8 mouse cellular contexts compared by ENCODE assay signal in genomic region chr4:12538694-12539121, GRCm38 (mm10).
A peak's percentile ranks its signal among the peaks of the same experiment; 100 is the strongest.
DNase-seq lines count a peak whose midpoint lies in the region; ATAC-seq lines count a peak whose summit lies in the region.

No protein-coding gene starts in this region.

- DNase-seq in 3T3-L1 (ENCODE audit: low read depth, low spot score) = peak; percentile 64
- DNase-seq in adipocyte (ENCODE audit: low spot score) = peak; percentile 62
- peak; percentile 86 for DNase-seq in embryonic facial prominence, embryonic 14.5 days (ENCODE audit: low spot score)
- peak; percentile 42 to 69 for DNase-seq in heart, postnatal 14 days
- peak; percentile 42 to 80 for DNase-seq in layer of hippocampus, adult 18-20 months (ENCODE audit: low spot score in 2 of 2)
- DNase-seq in right cerebral cortex, adult 2 months (ENCODE audit: low spot score in 2 of 2) = peak; percentile 63 to 72
- DNase-seq in T-cell, adult 2 months (ENCODE audit: low spot score) = no peak

- no peak overlapping the region for H3K9ac ChIP-seq in embryonic facial prominence, embryonic 14.5 days (ENCODE audit: low read depth, low read length)
- no peak overlapping the region for H3K9ac ChIP-seq in lung, embryonic 16.5 days (ENCODE audit: low read length)

- H3K27ac ChIP-seq in embryonic facial prominence, embryonic 14.5 days (replicated peaks; ENCODE audit: low read depth, low read length) = no peak overlapping the region; the same call in 1 of the 2 replicates
- no peak overlapping the region for H3K27ac ChIP-seq in lung, embryonic 16.5 days (ENCODE audit: low read length)

- H3K4me2 ChIP-seq in embryonic facial prominence, embryonic 14.5 days (ENCODE audit: low read depth, low read length) = peak overlapping the region; percentile 25
- H3K4me2 ChIP-seq in lung, embryonic 16.5 days (ENCODE audit: low read depth, low read length) = no peak overlapping the region

- peak; percentile 72 for ATAC-seq in embryonic facial prominence, embryonic 14.5 days (ENCODE audit: low read depth)
- peak; percentile 71; the same call in 1 of the 2 replicates for ATAC-seq in lung, embryonic 16.5 days (ENCODE audit: low read depth)

- WGBS in embryonic facial prominence, embryonic 14.5 days = 3% methylated on average over 4 of the region's 4 CpGs
- WGBS in lung, embryonic 16.5 days = 11% methylated on average over 4 of the region's 4 CpGs

- no peaks in the 10 kb centered on the region for H3K36me3 ChIP-seq in embryonic facial prominence, embryonic 14.5 days (ENCODE audit: control insufficient read depth, insufficient read depth, low read length)
- no peaks in the 10 kb centered on the region for H3K36me3 ChIP-seq in lung, embryonic 16.5 days (ENCODE audit: control insufficient read depth, insufficient read depth, low read length)

- intact Hi-C loops in heart, postnatal 14 days (cut with DNase I) = loop anchor here (2.0 to 5.0 kb wide), 3 partner anchors 296 to 1894 kb away; no protein-coding TSS in a partner anchor

- no peaks in the 10 kb centered on the region for H3K4me1 ChIP-seq in embryonic facial prominence, embryonic 14.5 days (ENCODE audit: control insufficient read depth, insufficient read depth, low read length)
- no peaks in the 10 kb centered on the region for H3K4me1 ChIP-seq in lung, embryonic 16.5 days (replicated peaks; ENCODE audit: control insufficient read depth, insufficient read depth, low read length)

- H3K27me3 ChIP-seq in embryonic facial prominence, embryonic 14.5 days (replicated peaks; ENCODE audit: control insufficient read depth, insufficient read depth, low read length) = no peaks in the 10 kb centered on the region
- H3K27me3 ChIP-seq in lung, embryonic 16.5 days (ENCODE audit: control insufficient read depth, insufficient read depth, low read depth, low read length) = no peaks in the 10 kb centered on the region

- no peak overlapping the region for H3K4me3 ChIP-seq in embryonic facial prominence, embryonic 14.5 days (ENCODE audit: low read depth, low read length)
- H3K4me3 ChIP-seq in lung, embryonic 16.5 days (ENCODE audit: low read length) = no peak overlapping the region

- H3K9me3 ChIP-seq in embryonic facial prominence, embryonic 14.5 days (ENCODE audit: control insufficient read depth, low read length) = no peaks in the 10 kb centered on the region
- no peaks in the 10 kb centered on the region for H3K9me3 ChIP-seq in lung, embryonic 16.5 days (ENCODE audit: control insufficient read depth, low read length)
